Mouse (Mus musculus) activated CD4-positive, CD25-positive, alpha-beta regulatory T cell, adult 4 months (primary cell): ENCODE results near the gene Cfap43. TPM values are rescaled to one million over a fixed set of nuclear protein-coding genes. Genes with fewer than 3 reads are reported as not detected.

Experiments used
- ATAC-seq: one replicate; pipeline ENCODE4 v1.8.0; 2017
- polyA plus RNA-seq, 2 experiments: library from polyadenylated mRNA; unstranded; fragments of 100-300 nt; shearing (Covaris generic); gene quantifications; one replicate each; pipeline ENCODE4 v1.2.1; 2017

Gene Cfap43
- polyA plus RNA-seq, 2 experiments from 2014 or later, result 0.28 to 0.32 TPM

- ATAC-seq, result no peak
These were observed 4.9 kb downstream of the Cfap43 start for GRCm38 (mm10) chr19:47914191-47914590.

GRCm38 (mm10) chr19:47913344-47913743 lies 5.7 kb downstream of the Cfap43 start:
- no peak for ATAC-seq

- peak; percentile 7 for ATAC-seq
These were observed 8.3 kb downstream of the Cfap43 start for GRCm38 (mm10) chr19:47910751-47911150.

GRCm38 (mm10) chr19:47910117-47910618 lies 8.9 kb downstream of the Cfap43 start:
- peak; percentile 79 for ATAC-seq

- peak; percentile 40 for ATAC-seq
These were observed 9.5 kb downstream of the Cfap43 start for GRCm38 (mm10) chr19:47909387-47910116.

- ATAC-seq, result no peak
These were observed 10.1 kb downstream of the Cfap43 start for GRCm38 (mm10) chr19:47908961-47909371.

GRCm38 (mm10) chr19:47907596-47907995 lies 11.5 kb downstream of the Cfap43 start:
- ATAC-seq, result no peak

- no peak for ATAC-seq
These were observed 13.5 kb downstream of the Cfap43 start for GRCm38 (mm10) chr19:47905603-47906002.

GRCm38 (mm10) chr19:47905081-47905480 lies 14.0 kb downstream of the Cfap43 start:
- ATAC-seq, result no peak

- no peak for ATAC-seq
These were observed 15.4 kb downstream of the Cfap43 start for GRCm38 (mm10) chr19:47903679-47904078.

GRCm38 (mm10) chr19:47902316-47903201 lies 16.5 kb downstream of the Cfap43 start:
- no peak for ATAC-seq

- ATAC-seq, result no peak
These were observed 18.5 kb downstream of the Cfap43 start for GRCm38 (mm10) chr19:47900558-47900957.

GRCm38 (mm10) chr19:47900012-47900411 lies 19.1 kb downstream of the Cfap43 start:
- ATAC-seq, result no peak

- ATAC-seq, result peak; percentile 79
These were observed 20.5 kb downstream of the Cfap43 start for GRCm38 (mm10) chr19:47898472-47899079.

GRCm38 (mm10) chr19:47893092-47893491 lies 26.0 kb downstream of the Cfap43 start:
- ATAC-seq, result no peak

GRCm38 (mm10) chr19:47891562-47892312 lies 27.4 kb downstream of the Cfap43 start:
- ATAC-seq, result no peak

GRCm38 (mm10) chr19:47890489-47891130 lies 28.5 kb downstream of the Cfap43 start:
- peak; percentile 57 for ATAC-seq

GRCm38 (mm10) chr19:47888037-47888436 lies 31.1 kb downstream of the Cfap43 start:
- peak; percentile 10 for ATAC-seq

- peak; percentile 68 for ATAC-seq
These were observed 31.7 kb downstream of the Cfap43 start for GRCm38 (mm10) chr19:47887417-47887816.

- no peak for ATAC-seq
These were observed 32.5 kb downstream of the Cfap43 start for GRCm38 (mm10) chr19:47886617-47887016.

GRCm38 (mm10) chr19:47885886-47886285 lies 33.2 kb downstream of the Cfap43 start:
- no peak for ATAC-seq
